Mouse (Mus musculus) stomach, postnatal 0 days (tissue): ENCODE data around the gene Bsg.

Source experiments
- CTCF ChIP-seq: IDR thresholded peaks from 2 replicates; pipeline ENCODE4 v1.5.1; 2016; ENCODE audit warnings: antibody characterized with exemption, low read depth, mild to moderate bottlenecking, moderate library complexity
- EP300 ChIP-seq: optimal IDR thresholded peaks from 2 replicates; pipeline ENCODE3; 2016; ENCODE audit warnings: antibody characterized with exemption

DNA sequence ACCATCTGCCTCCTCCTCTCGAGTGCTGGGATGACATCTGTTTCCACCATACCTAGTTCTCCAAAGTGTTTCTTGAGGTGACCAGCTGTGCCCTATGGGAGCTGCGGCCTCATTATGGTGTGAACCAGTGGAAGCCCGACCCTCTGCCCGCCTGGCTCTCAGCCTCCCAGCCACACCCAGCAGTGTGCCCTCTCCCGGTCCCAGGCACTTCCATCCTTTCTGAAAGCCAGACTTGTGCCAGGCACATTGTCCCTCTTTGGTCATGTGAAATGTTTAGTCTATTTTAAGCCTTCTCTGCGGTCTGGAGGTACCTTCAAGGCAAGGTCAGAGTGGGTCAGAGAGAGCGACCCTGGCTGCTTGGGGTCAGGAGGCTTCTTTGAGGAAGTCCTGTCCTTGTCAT is 19.4 kb downstream of the Bsg start:
- TF ChIP-seq CTCF (no peak), EP300 (no peak)
